Mouse (Mus musculus) forebrain, embryonic 15.5 days (tissue): ENCODE results near the gene Psma1. TPM values are rescaled to one million over a fixed set of nuclear protein-coding genes. Genes with fewer than 3 reads are reported as not detected.
A peak's percentile ranks its signal among the peaks of the same experiment; 100 is the strongest.

Experiments used
- ATAC-seq: fragments of 200-750 bp; cut with Nextera tagmentation; replicated peaks from 2 replicates; pipeline ENCODE4 v1.8.0; 2017; ENCODE audit warnings: mild to moderate bottlenecking, moderate TSS enrichment, moderate library complexity
- H3K27ac ChIP-seq: fragments of 300-500 bp; sonication (generic); replicated peaks from 2 replicates; pipeline ENCODE4 v1.5.1; 2015; ENCODE audit warnings: mild to moderate bottlenecking, inconsistent platforms
- H3K27me3 ChIP-seq: fragments of 300-500 bp; sonication (generic); 2 replicates; pipeline ENCODE4 v1.6.1; 2015; ENCODE audit warnings: inconsistent platforms
- H3K36me3 ChIP-seq: fragments of 300-500 bp; sonication (generic); 2 replicates; pipeline ENCODE4 v1.6.1; 2015; ENCODE audit warnings: mild to moderate bottlenecking, inconsistent platforms
- H3K4me1 ChIP-seq: fragments of 300-500 bp; sonication (generic); 2 replicates; pipeline ENCODE4 v1.6.1; 2015; ENCODE audit warnings: inconsistent platforms
- H3K4me2 ChIP-seq: fragments of 300-500 bp; sonication (generic); replicated peaks from 2 replicates; pipeline ENCODE4 v1.6.1; 2015; ENCODE audit warnings: mild to moderate bottlenecking, inconsistent platforms
- H3K4me3 ChIP-seq: fragments of 300-500 bp; sonication (generic); 2 replicates; pipeline ENCODE4 v1.5.1; 2015; ENCODE audit warnings: mild to moderate bottlenecking, inconsistent platforms
- H3K9ac ChIP-seq: fragments of 300-500 bp; sonication (generic); replicated peaks from 2 replicates; pipeline ENCODE4 v1.6.1; 2015; ENCODE audit warnings: mild to moderate bottlenecking, inconsistent platforms
- H3K9me3 ChIP-seq: fragments of 300-500 bp; sonication (generic); 2 replicates; pipeline ENCODE4 v1.6.1; 2016; ENCODE audit warnings: inconsistent platforms
- WGBS: fragments of 180-500 bp; shearing (Covaris S2); methylation state at CpG from one replicate; pipeline ENCODE4 v1.1.7; 2015; ENCODE audit warnings: mixed read lengths; 5-methylcytosine and 5-hydroxymethylcytosine counted together
- polyA plus RNA-seq: library from polyadenylated mRNA; unstranded; fragments of >200 nt; fragmentation: Nextera tagmentation; extraction: Ambion mirVana; gene quantifications from 2 replicates; pipeline ENCODE4 v1.2.1, GENCODE M21; 2015

Gene Psma1
- polyA plus RNA-seq, 1 experiment from 2014 or later, result 404 TPM

- 1% methylated on average over 71 of the region's 75 CpGs for WGBS
- ATAC-seq, result peak; percentile 100
- Histone ChIP-seq H3K4me1 (peaks cover 16% of the 10 kb centered on the region), H3K27ac (peak within 1 kb of the TSS; percentile 57), H3K4me3 (peak within 1 kb of the TSS; percentile 94), H3K9me3 (no peaks in the 10 kb centered on the region), H3K9ac (peak within 1 kb of the TSS; percentile 95), H3K36me3 (peaks cover 28% of the 10 kb centered on the region), H3K4me2 (peak within 1 kb of the TSS; percentile 59), H3K27me3 (no peaks in the 10 kb centered on the region)
Measured at GRCm38 (mm10) chr7:114253885-114254833, 21.8 kb downstream of the Psma1 start, which contains the start of gene Copb1. Gene Copb1 (minus strand): TSS chr7:114254711.

- Histone ChIP-seq H3K4me1 (peaks cover 16% of the 10 kb centered on the region), H3K27me3 (no peaks in the 10 kb centered on the region), H3K27ac (no peak overlapping the region), H3K4me3 (no peak overlapping the region), H3K36me3 (peaks cover 46% of the 10 kb centered on the region), H3K9ac (no peak overlapping the region), H3K9me3 (no peaks in the 10 kb centered on the region), H3K4me2 (no peak overlapping the region)
- 91% methylated on average over 3 of the region's 3 CpGs for WGBS
- ATAC-seq, result no peak
Measured at GRCm38 (mm10) chr7:114251684-114252083, 24.2 kb downstream of the Psma1 start.

GRCm38 (mm10) chr7:114233980-114234379 is 41.9 kb downstream of the Psma1 start:
- 78% methylated on average over 7 of the region's 7 CpGs for whole genome bisulfite sequencing
- Histone ChIP-seq H3K4me2 (no peak overlapping the region), H3K4me3 (no peak overlapping the region), H3K9me3 (no peaks in the 10 kb centered on the region), H3K27me3 (no peaks in the 10 kb centered on the region), H3K9ac (no peak overlapping the region), H3K27ac (no peak overlapping the region), H3K4me1 (no peaks in the 10 kb centered on the region), H3K36me3 (peaks cover 78% of the 10 kb centered on the region)
- no peak for ATAC-seq

- 93% methylated on average over 7 of the region's 7 CpGs for WGBS
- no peak for ATAC-seq
- no peak overlapping the region for H3K27ac ChIP-seq
- no peaks in the 10 kb centered on the region for H3K9me3 ChIP-seq
- no peak overlapping the region for H3K4me2 ChIP-seq
- H3K4me3 ChIP-seq, result no peak overlapping the region
- H3K27me3 ChIP-seq, result no peaks in the 10 kb centered on the region
- no peaks in the 10 kb centered on the region for H3K4me1 ChIP-seq
- no peak overlapping the region for H3K9ac ChIP-seq
- peaks cover 73% of the 10 kb centered on the region for H3K36me3 ChIP-seq
Measured at GRCm38 (mm10) chr7:114232982-114233381, 42.9 kb downstream of the Psma1 start.

GRCm38 (mm10) chr7:114231857-114232256 is 44.1 kb downstream of the Psma1 start:
- H3K4me3 ChIP-seq, result no peak overlapping the region
- ATAC-seq, result no peak
- peaks cover 71% of the 10 kb centered on the region for H3K36me3 ChIP-seq
- H3K4me2 ChIP-seq, result no peak overlapping the region
- H3K9me3 ChIP-seq, result no peaks in the 10 kb centered on the region
- H3K4me1 ChIP-seq, result no peaks in the 10 kb centered on the region
- WGBS, result 92% methylated on average over 3 of the region's 3 CpGs
- no peak overlapping the region for H3K27ac ChIP-seq
- no peak overlapping the region for H3K9ac ChIP-seq
- H3K27me3 ChIP-seq, result no peaks in the 10 kb centered on the region

- no peak for ATAC-seq
- no peaks in the 10 kb centered on the region for H3K4me1 ChIP-seq
- WGBS, result 92% methylated on average over 1 of the region's 1 CpGs
- peaks cover 56% of the 10 kb centered on the region for H3K36me3 ChIP-seq
- no peak overlapping the region for H3K27ac ChIP-seq
- H3K9me3 ChIP-seq, result no peaks in the 10 kb centered on the region
- H3K27me3 ChIP-seq, result no peaks in the 10 kb centered on the region
- H3K4me2 ChIP-seq, result no peak overlapping the region
- H3K9ac ChIP-seq, result no peak overlapping the region
- no peak overlapping the region for H3K4me3 ChIP-seq
Measured at GRCm38 (mm10) chr7:114226521-114226920, 49.4 kb downstream of the Psma1 start.

GRCm38 (mm10) chr7:114220433-114220832 is 55.5 kb downstream of the Psma1 start:
- Histone ChIP-seq H3K9ac (no peak overlapping the region), H3K4me2 (no peak overlapping the region), H3K27me3 (no peaks in the 10 kb centered on the region), H3K27ac (no peak overlapping the region), H3K9me3 (no peaks in the 10 kb centered on the region), H3K36me3 (peaks cover 54% of the 10 kb centered on the region), H3K4me3 (no peak overlapping the region), H3K4me1 (no peaks in the 10 kb centered on the region)
- no peak for ATAC-seq
- WGBS, result 93% methylated on average over 4 of the region's 4 CpGs

- Histone ChIP-seq H3K9me3 (no peaks in the 10 kb centered on the region), H3K27me3 (no peaks in the 10 kb centered on the region), H3K27ac (no peak overlapping the region), H3K4me1 (no peaks in the 10 kb centered on the region), H3K36me3 (peaks cover 56% of the 10 kb centered on the region), H3K4me3 (no peak overlapping the region), H3K9ac (no peak overlapping the region), H3K4me2 (no peak overlapping the region)
- ATAC-seq, result no peak
- WGBS, result 89% methylated on average over 2 of the region's 2 CpGs
Measured at GRCm38 (mm10) chr7:114216908-114217307, 59.0 kb downstream of the Psma1 start.

Other genes starting within 250 kb of the Psma1 start
- 23.1 and 23.7 TPM in 2 replicates for gene Rras2, start 158.3 kb downstream of the Psma1 start, polyA plus RNA-seq
- 90.0 and 91.4 TPM in 2 replicates for gene Copb1, start 21.4 kb downstream of the Psma1 start, polyA plus RNA-seq
- gene Pde3b, start 139.2 kb upstream of the Psma1 start, polyA plus RNA-seq, result 5.1 and 6.4 TPM in 2 replicates